Mouse (Mus musculus) kidney, embryonic 16.5 days (tissue): Measurements from ENCODE around the gene Amh. TPM values are rescaled to one million over a fixed set of nuclear protein-coding genes. Genes with fewer than 3 reads are reported as not detected.
A peak's percentile ranks its signal among the peaks of the same experiment; 100 is the strongest.

Experiments used
- ATAC-seq: fragments of 200-750 bp; cut with Nextera tagmentation; 2 replicates; pipeline ENCODE4 v1.8.0; 2017; ENCODE audit warnings: moderate TSS enrichment; ENCODE audit not compliant: low FRiP score, low TSS enrichment
- H3K27ac ChIP-seq: fragments of 300-500 bp; sonication (generic); 2 replicates; pipeline ENCODE4 v1.5.1; 2014; ENCODE audit warnings: low read length
- H3K27me3 ChIP-seq: fragments of 300-500 bp; sonication (generic); 2 replicates; pipeline ENCODE4 v1.6.1; 2014; ENCODE audit warnings: low read length, control low read depth, mixed read lengths; ENCODE audit not compliant: insufficient read depth
- H3K36me3 ChIP-seq: fragments of 300-500 bp; sonication (generic); 2 replicates; pipeline ENCODE4 v1.6.1; 2014; ENCODE audit warnings: low read length, control low read depth, mixed read lengths; ENCODE audit not compliant: insufficient read depth
- H3K4me1 ChIP-seq: fragments of 300-500 bp; sonication (generic); 2 replicates; pipeline ENCODE4 v1.6.1; 2014; ENCODE audit warnings: low read length, control low read depth, mixed read lengths; ENCODE audit not compliant: insufficient read depth
- H3K4me2 ChIP-seq: fragments of 300-500 bp; sonication (generic); replicated peaks from 2 replicates; pipeline ENCODE4 v1.6.1; 2014; ENCODE audit warnings: low read depth, low read length
- H3K4me3 ChIP-seq: fragments of 300-500 bp; sonication (generic); 2 replicates; pipeline ENCODE4 v1.5.1; 2014; ENCODE audit warnings: mild to moderate bottlenecking, low read length
- H3K9ac ChIP-seq: fragments of 300-500 bp; sonication (generic); replicated peaks from 2 replicates; pipeline ENCODE4 v1.6.1; 2014; ENCODE audit warnings: low read length
- H3K9me3 ChIP-seq: fragments of 300-500 bp; sonication (generic); 2 replicates; pipeline ENCODE4 v1.6.1; 2016; ENCODE audit warnings: low read length, control low read depth
- WGBS: fragments of 180-500 bp; shearing (Covaris S2); extraction: QIAGEN DNeasy Blood & Tissue Kit; methylation state at CpG from one replicate; pipeline ENCODE4 v1.1.7; 2014; 5-methylcytosine and 5-hydroxymethylcytosine counted together
- polyA plus RNA-seq: library from polyadenylated mRNA; unstranded; fragments of >200 nt; fragmentation: Nextera tagmentation; extraction: Ambion mirVana; gene quantifications from 2 replicates; pipeline ENCODE4 v1.2.1, GENCODE M21; 2015

Gene Amh
- polyA plus RNA-seq, 1 experiment from 2014 or later: 0.70 TPM

DNA sequence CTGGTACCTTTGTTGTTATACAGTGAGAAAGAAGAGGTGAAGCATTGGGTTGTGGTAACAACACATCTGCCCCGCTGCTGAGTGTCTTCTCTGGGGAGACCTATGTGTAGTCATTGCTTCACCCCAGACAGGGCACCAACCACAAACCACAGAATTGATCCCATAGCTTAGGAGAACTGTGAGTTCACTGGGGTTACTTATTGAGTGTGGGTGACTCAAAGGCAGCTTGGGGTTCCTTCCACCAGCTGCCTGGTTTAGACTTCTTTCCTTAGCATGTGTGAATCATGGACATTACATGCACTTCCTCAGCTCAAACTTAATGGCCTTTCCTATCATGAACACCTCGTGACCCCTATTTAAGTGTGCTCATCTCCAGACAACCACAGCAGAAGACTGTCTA, 41.5 kb upstream of the Amh start:
- no peak for ATAC-seq
- H3K9ac ChIP-seq: no peak overlapping the region
- peaks cover 12% of the 10 kb centered on the region for H3K36me3 ChIP-seq
- 88% methylated on average over 2 of the region's 2 CpGs for WGBS
- no peak overlapping the region for H3K4me3 ChIP-seq
- H3K4me1 ChIP-seq: peaks cover 14% of the 10 kb centered on the region
- no peak overlapping the region for H3K27ac ChIP-seq
- H3K9me3 ChIP-seq: no peaks in the 10 kb centered on the region
- H3K4me2 ChIP-seq: no peak overlapping the region
- H3K27me3 ChIP-seq: no peaks in the 10 kb centered on the region

DNA sequence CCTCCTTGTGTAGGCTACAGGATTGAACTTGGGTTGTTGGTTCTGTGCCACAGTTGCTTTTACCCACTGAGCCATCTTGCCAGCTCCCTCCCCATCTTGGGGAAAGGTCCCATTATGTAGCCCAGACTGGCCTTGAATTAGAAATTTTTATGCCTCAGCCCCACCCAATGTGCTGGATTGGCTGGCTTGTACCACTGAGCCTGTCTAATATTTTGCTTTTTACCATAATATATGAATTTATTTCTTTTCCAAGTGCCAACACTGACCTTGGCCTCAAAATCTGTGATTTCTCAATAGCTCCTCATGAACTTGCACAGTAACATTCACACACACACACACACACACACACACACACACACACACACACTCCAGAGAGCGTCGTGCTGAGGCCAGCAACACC, 39.3 kb upstream of the Amh start:
- WGBS: 85% methylated on average over 2 of the region's 2 CpGs
- ATAC-seq: no peak

DNA sequence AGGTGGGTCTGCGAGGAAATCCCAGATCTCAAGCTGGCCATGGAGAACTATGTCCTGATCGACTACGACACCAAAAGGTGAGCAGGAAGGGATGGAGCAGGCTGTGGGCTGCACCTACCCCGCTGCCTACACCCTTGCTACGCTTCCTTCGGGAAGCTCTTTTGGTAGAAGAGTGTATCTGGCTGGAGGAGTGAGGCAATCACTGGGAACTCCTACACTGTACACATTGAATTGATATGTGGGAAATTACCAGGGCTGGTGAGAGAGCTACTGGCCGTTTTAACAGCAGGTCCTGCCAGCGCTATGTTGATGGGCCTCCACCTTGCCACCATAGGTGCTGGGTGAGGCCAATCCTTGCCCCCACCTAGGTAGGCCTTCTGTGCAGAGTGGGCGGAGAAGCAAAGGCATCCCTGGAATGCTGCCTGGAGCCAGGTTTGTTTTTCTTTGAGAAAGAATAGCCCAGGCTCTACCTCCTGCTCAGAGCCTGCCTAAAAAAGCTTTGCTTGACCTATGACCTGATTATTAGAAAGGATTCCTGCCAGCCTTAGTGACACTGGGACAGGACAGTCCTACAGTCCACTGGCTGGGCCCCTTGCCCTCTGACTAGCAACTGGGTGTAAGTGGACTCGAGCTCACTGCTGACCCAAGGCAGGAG, 38.8 kb upstream of the Amh start:
- Histone ChIP-seq H3K9ac (no peak overlapping the region), H3K9me3 (no peaks in the 10 kb centered on the region), H3K4me3 (no peak overlapping the region), H3K4me1 (peaks cover 5% of the 10 kb centered on the region), H3K27me3 (no peaks in the 10 kb centered on the region), H3K27ac (no peak overlapping the region), H3K4me2 (no peak overlapping the region), H3K36me3 (peaks cover 33% of the 10 kb centered on the region)
- peak; percentile 75; the same call in 1 of the 2 replicates for ATAC-seq
- 72% methylated on average over 10 of the region's 10 CpGs for WGBS

More for the DNA sequence above, 39.3 kb upstream of the Amh start:
- Histone ChIP-seq H3K36me3 (peaks cover 29% of the 10 kb centered on the region), H3K4me3 (no peak overlapping the region), H3K4me2 (no peak overlapping the region), H3K27ac (no peak overlapping the region), H3K9me3 (no peaks in the 10 kb centered on the region), H3K4me1 (peaks cover 11% of the 10 kb centered on the region), H3K9ac (no peak overlapping the region), H3K27me3 (no peaks in the 10 kb centered on the region)

DNA sequence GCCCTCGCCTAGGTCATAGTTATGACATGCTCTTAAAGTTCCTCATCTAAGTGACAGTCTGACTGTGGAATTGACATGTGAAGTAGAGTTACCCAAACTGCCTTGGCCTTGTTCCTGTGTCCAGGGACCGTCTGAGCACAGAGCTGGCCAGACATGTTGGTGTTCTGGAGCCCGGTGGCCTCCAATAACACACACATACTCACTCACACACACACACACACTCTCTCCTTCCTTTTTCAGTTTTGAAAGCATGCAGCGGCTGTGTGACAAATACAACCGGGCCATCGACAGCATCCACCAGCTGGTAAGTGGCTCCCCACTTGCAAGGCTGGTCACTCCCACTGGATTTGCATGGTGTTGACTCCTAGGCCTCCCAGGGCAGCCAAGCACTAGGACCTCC, 36.7 kb upstream of the Amh start:
- H3K9me3 ChIP-seq: no peaks in the 10 kb centered on the region
- no peak overlapping the region for H3K9ac ChIP-seq
- H3K36me3 ChIP-seq: peaks cover 50% of the 10 kb centered on the region
- no peak overlapping the region for H3K4me3 ChIP-seq
- no peak overlapping the region for H3K4me2 ChIP-seq
- H3K27ac ChIP-seq: no peak overlapping the region
- no peak for ATAC-seq
- no peaks in the 10 kb centered on the region for H3K4me1 ChIP-seq
- no peaks in the 10 kb centered on the region for H3K27me3 ChIP-seq
- WGBS: 88% methylated on average over 6 of the region's 6 CpGs

DNA sequence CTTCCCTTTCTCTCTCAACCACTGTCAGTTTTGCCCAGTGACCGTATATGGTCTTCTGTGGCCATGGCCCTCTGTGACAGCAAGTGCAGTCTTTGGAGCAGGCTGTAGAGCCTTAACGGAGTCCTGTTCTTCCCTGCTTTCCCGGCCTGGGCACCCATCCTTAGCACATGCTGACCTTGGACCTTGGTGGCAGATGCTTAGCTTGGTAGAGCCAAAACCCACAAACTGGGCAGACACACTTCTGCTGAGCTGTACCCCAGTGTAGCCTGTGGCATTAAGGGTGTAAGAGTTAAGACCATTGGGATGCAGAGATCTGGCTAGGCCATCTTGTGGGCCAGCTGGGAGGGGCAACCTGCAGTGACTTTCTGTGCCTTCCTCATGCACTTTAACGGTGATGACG, 31.2 kb upstream of the Amh start:
- H3K9me3 ChIP-seq: no peaks in the 10 kb centered on the region
- WGBS: 83% methylated on average over 5 of the region's 5 CpGs
- ATAC-seq: no peak
- H3K4me2 ChIP-seq: no peak overlapping the region
- H3K9ac ChIP-seq: no peak overlapping the region
- no peak overlapping the region for H3K27ac ChIP-seq
- no peaks in the 10 kb centered on the region for H3K27me3 ChIP-seq
- H3K36me3 ChIP-seq: peaks cover 78% of the 10 kb centered on the region
- no peak overlapping the region for H3K4me3 ChIP-seq
- no peaks in the 10 kb centered on the region for H3K4me1 ChIP-seq

DNA sequence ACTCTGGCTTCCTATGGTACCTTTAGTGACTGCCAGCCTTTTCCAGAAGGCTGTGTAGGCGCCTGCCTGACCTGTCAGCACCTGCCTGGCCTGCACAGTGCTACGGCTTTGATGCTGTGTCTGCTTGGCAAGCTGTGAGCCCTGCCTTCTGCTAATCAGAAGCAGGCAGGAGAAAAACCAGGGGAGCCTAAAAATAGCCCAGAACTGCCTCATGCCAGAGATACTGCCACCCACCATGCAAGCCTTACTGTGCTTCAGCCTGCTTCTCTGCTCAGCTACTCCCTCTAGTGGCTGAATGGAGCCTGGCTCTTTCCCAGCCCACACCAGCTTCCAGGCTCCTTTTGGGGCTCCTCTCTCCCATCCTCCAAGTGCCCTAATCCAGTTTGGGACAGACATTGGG, 30.5 kb upstream of the Amh start:
- WGBS: 66% methylated on average over 2 of the region's 2 CpGs
- H3K27me3 ChIP-seq: no peaks in the 10 kb centered on the region
- no peak overlapping the region for H3K4me2 ChIP-seq
- H3K36me3 ChIP-seq: peaks cover 75% of the 10 kb centered on the region
- H3K9ac ChIP-seq: no peak overlapping the region
- H3K27ac ChIP-seq: 0 out of 2 replicates have a peak overlapping the region, but pooled peaks have one; percentile 17
- peak; percentile 52; the same call in 1 of the 2 replicates for ATAC-seq
- no peaks in the 10 kb centered on the region for H3K9me3 ChIP-seq
- H3K4me1 ChIP-seq: no peaks in the 10 kb centered on the region
- H3K4me3 ChIP-seq: no peak overlapping the region

DNA sequence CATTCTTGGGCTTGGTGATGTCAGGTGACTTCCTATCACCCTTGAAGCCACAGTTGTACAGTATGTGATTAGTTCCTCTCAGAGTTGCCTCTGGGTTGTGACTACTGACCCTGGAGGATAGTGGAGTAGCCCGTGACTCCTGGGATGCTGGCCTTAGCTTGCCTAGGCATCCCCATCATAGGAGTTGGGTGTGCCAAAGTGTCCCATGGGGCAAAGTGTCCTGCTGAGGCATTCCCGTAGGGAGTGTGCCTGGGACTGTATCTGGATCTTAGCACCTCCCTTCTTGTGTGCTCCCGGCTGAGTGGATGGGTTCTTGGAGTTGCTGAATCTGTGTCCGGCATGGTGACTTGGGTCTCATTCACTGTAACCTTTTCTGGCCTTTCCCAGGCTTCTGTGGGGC, 30.1 kb upstream of the Amh start:
- H3K27ac ChIP-seq: no peak overlapping the region
- H3K27me3 ChIP-seq: no peaks in the 10 kb centered on the region
- H3K9me3 ChIP-seq: no peaks in the 10 kb centered on the region
- peaks cover 72% of the 10 kb centered on the region for H3K36me3 ChIP-seq
- no peak overlapping the region for H3K4me3 ChIP-seq
- H3K4me2 ChIP-seq: no peak overlapping the region
- 84% methylated on average over 4 of the region's 4 CpGs for WGBS
- ATAC-seq: 0 out of 2 replicates have a peak, but pooled peaks have one; percentile 28
- H3K4me1 ChIP-seq: no peaks in the 10 kb centered on the region
- no peak overlapping the region for H3K9ac ChIP-seq

DNA sequence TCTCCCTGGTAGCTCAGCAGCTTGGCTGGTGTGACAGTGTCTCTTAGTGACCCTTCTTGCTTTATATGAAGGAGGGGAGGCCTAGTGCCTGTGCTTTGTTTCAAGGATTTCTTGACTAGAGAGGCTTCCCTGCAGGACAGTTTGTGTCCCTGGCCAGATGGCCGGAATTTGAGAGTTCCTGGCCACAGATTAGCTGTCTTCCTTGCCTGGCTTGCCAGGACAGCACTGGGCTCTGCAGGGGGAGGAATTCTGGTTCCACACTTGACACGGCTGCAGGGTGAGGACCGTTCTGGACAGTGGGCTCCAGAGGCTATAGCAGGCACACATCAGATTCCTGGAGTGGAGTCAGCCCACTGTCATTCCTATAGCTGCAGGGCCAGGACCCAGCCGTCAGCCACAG, 29.3 kb upstream of the Amh start:
- 88% methylated on average over 4 of the region's 4 CpGs for WGBS
- Histone ChIP-seq H3K9me3 (no peaks in the 10 kb centered on the region), H3K9ac (no peak overlapping the region), H3K27me3 (no peaks in the 10 kb centered on the region), H3K27ac (no peak overlapping the region), H3K4me2 (no peak overlapping the region), H3K4me3 (no peak overlapping the region), H3K36me3 (peaks cover 73% of the 10 kb centered on the region), H3K4me1 (no peaks in the 10 kb centered on the region)
- ATAC-seq: no peak

DNA sequence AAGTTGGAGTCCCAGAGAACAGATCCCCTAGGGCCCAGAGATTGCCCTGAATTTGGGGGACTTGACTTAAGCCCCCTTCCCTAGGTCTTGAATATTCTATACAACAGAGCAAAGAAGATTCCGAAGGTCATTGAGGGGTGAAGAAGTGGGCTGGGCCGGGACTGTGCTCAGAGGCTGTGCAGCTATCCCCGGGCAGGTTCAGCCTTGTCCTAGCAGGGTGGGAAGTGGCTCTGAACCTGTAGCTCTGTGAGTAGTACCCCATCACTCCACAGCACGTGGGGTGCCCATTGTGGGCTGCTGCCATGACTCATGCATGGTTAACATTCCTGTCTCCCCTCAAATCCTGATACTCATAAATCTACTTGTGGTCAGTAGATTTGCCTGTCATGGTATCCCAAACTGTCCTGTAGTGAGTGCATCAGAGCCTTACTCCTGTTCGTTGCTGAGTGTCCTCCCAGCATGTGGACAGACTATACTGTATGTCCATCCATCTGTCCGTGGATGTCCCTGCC, 28.6 kb upstream of the Amh start:
- Histone ChIP-seq H3K9ac (no peak overlapping the region), H3K4me1 (no peaks in the 10 kb centered on the region), H3K36me3 (peaks cover 75% of the 10 kb centered on the region), H3K9me3 (no peaks in the 10 kb centered on the region), H3K27me3 (no peaks in the 10 kb centered on the region), H3K4me3 (no peak overlapping the region), H3K4me2 (no peak overlapping the region), H3K27ac (no peak overlapping the region)
- 80% methylated on average over 6 of the region's 6 CpGs for WGBS
- no peak for ATAC-seq

DNA sequence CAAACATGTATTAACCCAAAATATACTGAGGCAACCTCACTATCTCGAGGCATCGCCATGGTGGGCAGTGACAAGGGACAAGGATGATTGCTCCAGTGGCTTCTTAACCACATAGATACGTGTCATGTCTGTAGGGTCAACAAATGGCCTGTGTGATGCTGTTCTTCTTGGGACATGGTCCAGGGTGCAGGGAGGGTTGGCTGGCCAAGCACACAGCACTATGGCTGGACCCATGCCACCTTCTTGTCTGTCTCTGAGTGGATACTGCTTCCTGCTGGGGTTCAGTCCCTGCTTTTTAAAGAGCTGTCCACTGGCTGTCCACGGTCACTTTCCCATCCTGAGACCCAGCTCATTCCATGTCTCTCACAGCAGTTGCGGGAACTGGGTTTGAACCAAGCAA, 27.9 kb upstream of the Amh start:
- no peak overlapping the region for H3K9ac ChIP-seq
- WGBS: 82% methylated on average over 5 of the region's 5 CpGs
- H3K4me2 ChIP-seq: no peak overlapping the region
- no peaks in the 10 kb centered on the region for H3K9me3 ChIP-seq
- H3K4me1 ChIP-seq: no peaks in the 10 kb centered on the region
- no peak overlapping the region for H3K27ac ChIP-seq
- no peaks in the 10 kb centered on the region for H3K27me3 ChIP-seq
- peaks cover 76% of the 10 kb centered on the region for H3K36me3 ChIP-seq
- H3K4me3 ChIP-seq: no peak overlapping the region
- no peak for ATAC-seq
